Mouse (Mus musculus) embryonic fibroblast, embryonic 13.5 days (primary cell): ENCODE results near the gene Pard3.

Source experiments
- CTCF ChIP-seq: IDR thresholded peaks from 2 replicates; pipeline ENCODE4 v1.5.1; 2011; ENCODE audit warnings: mild to moderate bottlenecking, control low read depth, low read length, moderate library complexity, borderline replicate concordance; ENCODE audit not compliant: insufficient read depth
- POLR2A ChIP-seq: IDR thresholded peaks from 2 replicates; pipeline ENCODE4 v1.6.1; 2011; ENCODE audit warnings: low read depth, mild to moderate bottlenecking, control low read depth, low read length, moderate library complexity

DNA sequence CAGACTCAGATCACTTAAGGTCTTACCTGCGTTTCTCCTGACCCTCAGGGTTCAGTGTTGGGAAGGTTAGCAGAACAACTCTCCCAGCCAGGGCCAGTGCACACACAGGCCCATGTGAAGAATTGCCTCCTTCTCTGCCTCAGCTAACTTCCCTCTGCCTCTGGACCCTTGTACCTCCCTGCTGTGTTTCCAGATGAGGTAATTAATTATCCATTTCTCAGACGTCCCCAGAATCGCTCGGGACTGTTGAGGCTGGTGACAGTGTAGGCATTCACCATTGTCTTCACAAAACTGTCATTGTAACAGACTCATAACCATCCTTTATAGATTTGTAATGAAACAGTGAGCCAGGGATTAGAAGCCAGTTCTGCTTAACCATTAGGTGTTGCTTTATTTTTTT lies 143.8 kb downstream of the Pard3 start:
- no peak for TF ChIP-seq CTCF
- TF ChIP-seq POLR2A: no peak
